Mouse (Mus musculus) heart, embryonic 11.5 days (tissue): ENCODE results near the gene Dera. TPM values are rescaled to one million over a fixed set of nuclear protein-coding genes. Genes with fewer than 3 reads are reported as not detected.

Source experiments
- ATAC-seq: fragments of 200-750 bp; cut with Nextera tagmentation; replicated peaks from 2 replicates; pipeline ENCODE4 v1.8.0; 2017; ENCODE audit warnings: moderate library complexity; ENCODE audit not compliant: insufficient number of reproducible peaks, low FRiP score, low TSS enrichment
- H3K27ac ChIP-seq: fragments of 300-500 bp; sonication (generic); 2 replicates; pipeline ENCODE4 v1.5.1; 2014; ENCODE audit warnings: mild to moderate bottlenecking, low read depth, low read length
- H3K27me3 ChIP-seq: fragments of 300-500 bp; sonication (generic); 2 replicates; pipeline ENCODE4 v1.6.1; 2014; ENCODE audit warnings: mild to moderate bottlenecking, low read length, mixed read lengths; ENCODE audit not compliant: control insufficient read depth, insufficient read depth
- H3K36me3 ChIP-seq: fragments of 300-500 bp; sonication (generic); 2 replicates; pipeline ENCODE4 v1.6.1; 2014; ENCODE audit warnings: mild to moderate bottlenecking, low read length, moderate library complexity, mixed read lengths; ENCODE audit not compliant: control insufficient read depth, insufficient read depth
- H3K4me1 ChIP-seq: fragments of 300-500 bp; sonication (generic); 2 replicates; pipeline ENCODE4 v1.6.1; 2014; ENCODE audit warnings: low read length; ENCODE audit not compliant: control insufficient read depth, insufficient read depth
- H3K4me2 ChIP-seq: fragments of 300-500 bp; sonication (generic); 2 replicates; pipeline ENCODE4 v1.6.1; 2014; ENCODE audit warnings: mild to moderate bottlenecking, moderate library complexity
- H3K4me3 ChIP-seq: fragments of 300-500 bp; sonication (generic); 2 replicates; pipeline ENCODE4 v1.5.1; 2014; ENCODE audit warnings: low read depth, low read length
- H3K9ac ChIP-seq: fragments of 300-500 bp; sonication (generic); 2 replicates; pipeline ENCODE4 v1.6.1; 2014; ENCODE audit warnings: mild to moderate bottlenecking, low read depth, low read length, moderate library complexity
- H3K9me3 ChIP-seq: fragments of 300-500 bp; sonication (generic); replicated peaks from 2 replicates; pipeline ENCODE4 v1.6.1; 2016; ENCODE audit warnings: low read length; ENCODE audit not compliant: control insufficient read depth
- WGBS: fragments of 180-500 bp; shearing (Covaris S2); extraction: QIAGEN DNeasy Blood & Tissue Kit; methylation state at CpG from one replicate; pipeline ENCODE4 v1.1.7; 2014; ENCODE audit not compliant: insufficient replicate concordance; 5-methylcytosine and 5-hydroxymethylcytosine counted together
- polyA plus RNA-seq: library from polyadenylated mRNA; unstranded; fragments of >200 nt; fragmentation: Nextera tagmentation; extraction: Ambion mirVana; gene quantifications from 2 replicates; pipeline ENCODE4 v1.2.1, GENCODE M21; 2014

Dera gene
- polyA plus RNA-seq, 1 experiment from 2014 or later: 62.5 TPM

GRCm38 (mm10) chr6:137806806-137807205 is 52.5 kb downstream of the Dera start:
- no peak overlapping the region for H3K9ac ChIP-seq
- ATAC-seq: no peak
- 86% methylated on average over 8 of the region's 8 CpGs for WGBS

GRCm38 (mm10) chr6:137807296-137807695 is 53.0 kb downstream of the Dera start:
- Histone ChIP-seq H3K27me3 (no peaks in the 10 kb centered on the region), H3K4me2 (no peak overlapping the region), H3K4me3 (no peak overlapping the region), H3K36me3 (no peaks in the 10 kb centered on the region), H3K27ac (no peak overlapping the region), H3K9me3 (no peaks in the 10 kb centered on the region), H3K9ac (no peak overlapping the region), H3K4me1 (no peaks in the 10 kb centered on the region)
- WGBS: 90% methylated on average over 6 of the region's 6 CpGs
- no peak for ATAC-seq

More at GRCm38 (mm10) chr6:137806806-137807205, 52.5 kb downstream of the Dera start:
- H3K36me3 ChIP-seq: no peaks in the 10 kb centered on the region
- H3K4me1 ChIP-seq: no peaks in the 10 kb centered on the region
- H3K27ac ChIP-seq: no peak overlapping the region
- no peaks in the 10 kb centered on the region for H3K9me3 ChIP-seq
- no peaks in the 10 kb centered on the region for H3K27me3 ChIP-seq
- H3K4me3 ChIP-seq: no peak overlapping the region
- no peak overlapping the region for H3K4me2 ChIP-seq

- no peaks in the 10 kb centered on the region for H3K27me3 ChIP-seq
- no peak overlapping the region for H3K9ac ChIP-seq
- no peak for ATAC-seq
- no peaks in the 10 kb centered on the region for H3K36me3 ChIP-seq
- H3K4me3 ChIP-seq: no peak overlapping the region
- H3K4me2 ChIP-seq: no peak overlapping the region
- no peaks in the 10 kb centered on the region for H3K9me3 ChIP-seq
- H3K4me1 ChIP-seq: no peaks in the 10 kb centered on the region
- WGBS: 82% methylated on average over 6 of the region's 6 CpGs
- no peak overlapping the region for H3K27ac ChIP-seq
Observed at GRCm38 (mm10) chr6:137808706-137809105, 54.4 kb downstream of the Dera start.

- Histone ChIP-seq H3K4me1 (no peaks in the 10 kb centered on the region), H3K4me2 (no peak overlapping the region), H3K27ac (no peak overlapping the region), H3K27me3 (no peaks in the 10 kb centered on the region), H3K9me3 (no peaks in the 10 kb centered on the region), H3K9ac (no peak overlapping the region), H3K36me3 (no peaks in the 10 kb centered on the region), H3K4me3 (no peak overlapping the region)
- 73% methylated on average over 5 of the region's 5 CpGs for WGBS
- no peak for ATAC-seq
Observed at GRCm38 (mm10) chr6:137810136-137810535, 55.8 kb downstream of the Dera start.

GRCm38 (mm10) chr6:137814006-137814405 is 59.7 kb downstream of the Dera start:
- H3K27me3 ChIP-seq: no peaks in the 10 kb centered on the region
- 92% methylated on average over 1 of the region's 1 CpGs for WGBS
- no peak overlapping the region for H3K4me3 ChIP-seq
- no peak overlapping the region for H3K27ac ChIP-seq
- no peak overlapping the region for H3K4me2 ChIP-seq
- no peak for ATAC-seq
- no peaks in the 10 kb centered on the region for H3K9me3 ChIP-seq
- H3K9ac ChIP-seq: no peak overlapping the region
- H3K4me1 ChIP-seq: no peaks in the 10 kb centered on the region
- H3K36me3 ChIP-seq: no peaks in the 10 kb centered on the region; the same call in 1 of the 2 replicates

GRCm38 (mm10) chr6:137816508-137816907 is 62.2 kb downstream of the Dera start:
- no peak overlapping the region for H3K4me3 ChIP-seq
- no peaks in the 10 kb centered on the region for H3K27me3 ChIP-seq
- no peak for ATAC-seq
- H3K36me3 ChIP-seq: no peaks in the 10 kb centered on the region; the same call in 1 of the 2 replicates
- no peak overlapping the region for H3K4me2 ChIP-seq
- WGBS: 55% methylated on average over 9 of the region's 9 CpGs
- no peak overlapping the region for H3K27ac ChIP-seq
- no peaks in the 10 kb centered on the region for H3K4me1 ChIP-seq
- H3K9ac ChIP-seq: no peak overlapping the region
- H3K9me3 ChIP-seq: no peaks in the 10 kb centered on the region

GRCm38 (mm10) chr6:137822550-137822949 is 68.2 kb downstream of the Dera start:
- Histone ChIP-seq H3K9me3 (no peaks in the 10 kb centered on the region), H3K4me3 (no peak overlapping the region), H3K27me3 (no peaks in the 10 kb centered on the region), H3K27ac (no peak overlapping the region), H3K4me2 (no peak overlapping the region), H3K9ac (no peak overlapping the region), H3K4me1 (no peaks in the 10 kb centered on the region), H3K36me3 (no peaks in the 10 kb centered on the region; the same call in 1 of the 2 replicates)
- no peak for ATAC-seq
- whole genome bisulfite sequencing: 79% methylated on average over 5 of the region's 5 CpGs

- H3K4me3 ChIP-seq: no peak overlapping the region
- ATAC-seq: no peak
- 86% methylated on average over 7 of the region's 7 CpGs for WGBS
- no peaks in the 10 kb centered on the region for H3K27me3 ChIP-seq
- no peaks in the 10 kb centered on the region for H3K36me3 ChIP-seq
- H3K9ac ChIP-seq: no peak overlapping the region
- no peak overlapping the region for H3K27ac ChIP-seq
- H3K9me3 ChIP-seq: no peaks in the 10 kb centered on the region
- peaks cover 5% of the 10 kb centered on the region; the same call in 1 of the 2 replicates for H3K4me1 ChIP-seq
- H3K4me2 ChIP-seq: no peak overlapping the region
Observed at GRCm38 (mm10) chr6:137824046-137825021, 70.0 kb downstream of the Dera start.
